Mouse (Mus musculus): Measurements from ENCODE around the gene Ppfibp2. TPM values are rescaled to one million over a fixed set of nuclear protein-coding genes. Genes with fewer than 3 reads are reported as not detected.

Ppfibp2 gene
- polyA plus RNA-seq, 1 experiment from 2014 or later: 4.2 TPM

- H3K4me3 ChIP-seq (ENCODE audit: low read depth, low read length): no peak overlapping the region
- H3K9me3 ChIP-seq (ENCODE audit: control insufficient read depth, low read length): no peaks in the 10 kb centered on the region
- no peaks in the 10 kb centered on the region for H3K27me3 ChIP-seq (ENCODE audit: control insufficient read depth, insufficient read depth, low read length)
- no peaks in the 10 kb centered on the region for H3K36me3 ChIP-seq (ENCODE audit: control insufficient read depth, insufficient read depth, low read length)
- no peaks in the 10 kb centered on the region for H3K4me1 ChIP-seq (replicated peaks; ENCODE audit: control insufficient read depth, insufficient read depth, low read length)
- no peak overlapping the region for H3K9ac ChIP-seq (ENCODE audit: low read length)
- DNase-seq (ENCODE audit: low spot score) (no peak), ATAC-seq (replicated peaks; ENCODE audit: low FRiP score) (no peak)
- no peak overlapping the region for H3K27ac ChIP-seq (ENCODE audit: low read depth, low read length)
- WGBS: 79% methylated on average over 4 of the region's 4 CpGs
- no peak overlapping the region for H3K4me2 ChIP-seq (ENCODE audit: low read depth, low read length, severe bottlenecking)
Measured at GRCm38 (mm10) chr7:107568971-107569370, 26.0 kb upstream of the Ppfibp2 start.

- Histone ChIP-seq H3K9ac (ENCODE audit: low read length) (no peak overlapping the region), H3K4me2 (ENCODE audit: low read depth, low read length, severe bottlenecking) (no peak overlapping the region), H3K36me3 (ENCODE audit: control insufficient read depth, insufficient read depth, low read length) (no peaks in the 10 kb centered on the region), H3K4me3 (ENCODE audit: low read depth, low read length) (no peak overlapping the region), H3K27ac (ENCODE audit: low read depth, low read length) (no peak overlapping the region), H3K9me3 (ENCODE audit: control insufficient read depth, low read length) (no peaks in the 10 kb centered on the region), H3K27me3 (ENCODE audit: control insufficient read depth, insufficient read depth, low read length) (no peaks in the 10 kb centered on the region), H3K4me1 (replicated peaks; ENCODE audit: control insufficient read depth, insufficient read depth, low read length) (no peaks in the 10 kb centered on the region)
- WGBS: 68% methylated on average over 2 of the region's 2 CpGs
- DNase-seq (ENCODE audit: low spot score) (no peak), ATAC-seq (replicated peaks; ENCODE audit: low FRiP score) (no peak)
Measured at GRCm38 (mm10) chr7:107573856-107574255, 21.2 kb upstream of the Ppfibp2 start.

DNA sequence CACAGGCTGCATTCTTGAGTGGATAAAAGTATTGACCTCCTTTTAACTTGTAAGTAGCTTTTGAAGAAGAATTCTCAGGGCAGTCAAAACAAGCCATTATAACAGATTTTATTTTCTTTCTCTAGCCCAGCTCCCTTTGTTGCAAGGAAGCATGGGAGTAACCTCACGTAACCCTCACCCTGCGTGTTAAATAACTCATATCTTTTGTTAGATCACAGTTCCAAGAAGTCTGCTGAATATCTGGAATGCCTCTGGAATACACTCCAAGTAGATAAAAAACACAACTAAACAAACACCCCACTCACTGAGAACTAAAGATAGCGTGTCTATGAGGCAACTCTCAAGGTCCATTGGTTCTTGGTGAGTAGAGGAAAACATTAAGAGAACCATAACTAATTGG, 20.7 kb upstream of the Ppfibp2 start:
- no peak overlapping the region for H3K4me2 ChIP-seq (ENCODE audit: low read depth, low read length, severe bottlenecking)
- no peaks in the 10 kb centered on the region for H3K4me1 ChIP-seq (replicated peaks; ENCODE audit: control insufficient read depth, insufficient read depth, low read length)
- 62% methylated on average over 3 of the region's 3 CpGs for WGBS
- H3K4me3 ChIP-seq (ENCODE audit: low read depth, low read length): no peak overlapping the region
- ATAC-seq (replicated peaks; ENCODE audit: low FRiP score) (no peak), DNase-seq (ENCODE audit: low spot score) (no peak)
- no peaks in the 10 kb centered on the region for H3K27me3 ChIP-seq (ENCODE audit: control insufficient read depth, insufficient read depth, low read length)
- no peak overlapping the region for H3K9ac ChIP-seq (ENCODE audit: low read length)
- H3K9me3 ChIP-seq (ENCODE audit: control insufficient read depth, low read length): no peaks in the 10 kb centered on the region
- H3K36me3 ChIP-seq (ENCODE audit: control insufficient read depth, insufficient read depth, low read length): no peaks in the 10 kb centered on the region
- no peak overlapping the region for H3K27ac ChIP-seq (ENCODE audit: low read depth, low read length)

DNA sequence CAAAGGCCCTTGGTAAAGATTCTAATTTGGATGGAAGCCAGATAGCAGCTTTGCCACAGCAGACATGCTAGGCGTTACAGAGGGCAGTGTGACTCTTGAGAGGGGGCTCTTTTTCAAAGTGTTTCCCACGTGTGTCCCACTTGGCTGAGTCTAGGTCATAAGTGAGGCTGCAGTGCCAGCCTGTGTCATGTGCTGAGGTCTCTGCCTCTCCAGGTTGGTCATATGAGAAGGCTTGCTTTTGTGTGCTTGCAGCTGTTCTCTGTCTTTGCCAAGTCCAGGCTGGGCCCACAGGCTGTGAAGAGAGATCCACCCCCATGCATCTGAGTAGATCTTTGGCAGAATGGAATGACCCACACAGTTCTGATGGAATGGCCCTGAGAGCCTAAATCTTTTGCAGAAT, 2.4 kb upstream of the Ppfibp2 start:
- H3K9me3 ChIP-seq (ENCODE audit: control insufficient read depth, low read length): no peaks in the 10 kb centered on the region
- no peak overlapping the region for H3K4me2 ChIP-seq (ENCODE audit: low read depth, low read length, severe bottlenecking)
- ATAC-seq (replicated peaks; ENCODE audit: low FRiP score) (no peak), DNase-seq (ENCODE audit: low spot score) (no peak)
- no peak overlapping the region for H3K4me3 ChIP-seq (ENCODE audit: low read depth, low read length)
- 53% methylated on average over 2 of the region's 2 CpGs for WGBS
- no peak overlapping the region for H3K27ac ChIP-seq (ENCODE audit: low read depth, low read length)
- no peak overlapping the region for H3K9ac ChIP-seq (ENCODE audit: low read length)
- no peaks in the 10 kb centered on the region; the same call in 1 of the 2 replicates for H3K27me3 ChIP-seq (ENCODE audit: control insufficient read depth, insufficient read depth, low read length)
- peaks cover 2% of the 10 kb centered on the region; the same call in 1 of the 2 replicates for H3K4me1 ChIP-seq (replicated peaks; ENCODE audit: control insufficient read depth, insufficient read depth, low read length)
- no peaks in the 10 kb centered on the region for H3K36me3 ChIP-seq (ENCODE audit: control insufficient read depth, insufficient read depth, low read length)

DNA sequence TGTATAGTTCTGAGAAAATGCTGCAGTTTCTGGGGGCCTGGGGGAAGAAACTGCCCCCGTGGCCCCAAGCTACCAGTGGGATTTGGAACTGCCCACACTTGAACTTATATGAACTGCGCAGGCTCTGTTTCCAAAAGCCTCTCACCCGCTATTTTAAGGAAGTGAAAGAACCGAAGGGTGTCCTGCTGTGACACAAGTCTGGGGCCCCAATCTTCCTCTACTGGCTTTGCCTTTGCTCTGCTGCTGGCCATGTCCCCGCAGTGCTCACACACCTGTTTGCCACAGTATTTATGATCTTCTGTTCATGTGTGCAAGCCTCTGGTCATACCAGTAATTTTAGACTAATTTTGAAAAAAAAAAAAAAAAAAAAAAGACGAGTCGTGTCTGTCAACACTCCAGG, 1.1 kb upstream of the Ppfibp2 start:
- Histone ChIP-seq H3K4me1 (replicated peaks; ENCODE audit: control insufficient read depth, insufficient read depth, low read length) (peaks cover 2% of the 10 kb centered on the region; the same call in 1 of the 2 replicates), H3K9me3 (ENCODE audit: control insufficient read depth, low read length) (no peaks in the 10 kb centered on the region), H3K4me2 (ENCODE audit: low read depth, low read length, severe bottlenecking) (peak overlapping the region; percentile 77; the same call in 1 of the 2 replicates), H3K36me3 (ENCODE audit: control insufficient read depth, insufficient read depth, low read length) (no peaks in the 10 kb centered on the region), H3K4me3 (ENCODE audit: low read depth, low read length) (no peak overlapping the region), H3K27me3 (ENCODE audit: control insufficient read depth, insufficient read depth, low read length) (no peaks in the 10 kb centered on the region; the same call in 1 of the 2 replicates), H3K9ac (ENCODE audit: low read length) (no peak overlapping the region; the same call in 1 of the 2 replicates), H3K27ac (ENCODE audit: low read depth, low read length) (no peak overlapping the region)
- no peak for ATAC-seq (replicated peaks; ENCODE audit: low FRiP score)
- no peak for DNase-seq (ENCODE audit: low spot score)
- 30% methylated on average over 7 of the region's 7 CpGs for WGBS

GRCm38 (mm10) chr7:107594325-107594856, 616 bp upstream of the Ppfibp2 start:
- DNase-seq (ENCODE audit: low spot score) (peak; percentile 71), ATAC-seq (replicated peaks; ENCODE audit: low FRiP score) (peak; percentile 79)
- Histone ChIP-seq H3K27me3 (ENCODE audit: control insufficient read depth, insufficient read depth, low read length) (no peaks in the 10 kb centered on the region; the same call in 1 of the 2 replicates), H3K9ac (ENCODE audit: low read length) (peak overlapping the region; percentile 43), H3K4me2 (ENCODE audit: low read depth, low read length, severe bottlenecking) (peak overlapping the region; percentile 77), H3K4me3 (ENCODE audit: low read depth, low read length) (peak overlapping the region; percentile 46), H3K9me3 (ENCODE audit: control insufficient read depth, low read length) (no peaks in the 10 kb centered on the region), H3K4me1 (replicated peaks; ENCODE audit: control insufficient read depth, insufficient read depth, low read length) (peaks cover 2% of the 10 kb centered on the region; the same call in 1 of the 2 replicates), H3K36me3 (ENCODE audit: control insufficient read depth, insufficient read depth, low read length) (no peaks in the 10 kb centered on the region), H3K27ac (ENCODE audit: low read depth, low read length) (no peak overlapping the region)
- 2% methylated on average over 16 of the region's 16 CpGs for WGBS

- WGBS: 13% methylated on average over 13 of the region's 13 CpGs
Measured at GRCm38 (mm10) chr7:107595426-107595825, 419 bp downstream of the Ppfibp2 start.

DNA sequence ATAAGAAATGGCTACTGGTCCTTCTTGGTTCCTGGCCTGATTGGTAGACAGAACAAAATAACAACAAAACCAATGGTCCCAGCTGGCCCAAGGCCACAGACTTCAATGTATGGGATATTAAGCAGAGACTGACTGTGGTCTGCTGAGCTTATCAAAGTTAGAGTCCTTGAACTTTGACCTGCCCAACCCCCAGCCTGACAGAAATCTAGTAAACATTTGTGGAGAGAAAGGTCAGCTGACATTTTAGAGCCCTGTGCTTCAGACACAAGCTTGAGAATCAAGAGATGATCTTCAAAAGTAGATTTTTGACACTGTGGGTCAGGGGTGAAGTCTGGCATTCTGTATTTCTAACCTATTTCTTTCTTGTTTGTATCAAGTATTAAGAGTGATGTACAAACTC, 1.7 kb downstream of the Ppfibp2 start:
- H3K4me3 ChIP-seq (ENCODE audit: low read depth, low read length): no peak overlapping the region
- no peaks in the 10 kb centered on the region for H3K9me3 ChIP-seq (ENCODE audit: control insufficient read depth, low read length)
- H3K9ac ChIP-seq (ENCODE audit: low read length): no peak overlapping the region
- no peaks in the 10 kb centered on the region for H3K36me3 ChIP-seq (ENCODE audit: control insufficient read depth, insufficient read depth, low read length)
- H3K27ac ChIP-seq (ENCODE audit: low read depth, low read length): no peak overlapping the region
- ATAC-seq (replicated peaks; ENCODE audit: low FRiP score): no peak
- no peak for DNase-seq (ENCODE audit: low spot score)
- H3K27me3 ChIP-seq (ENCODE audit: control insufficient read depth, insufficient read depth, low read length): no peaks in the 10 kb centered on the region; the same call in 1 of the 2 replicates
- peaks cover 2% of the 10 kb centered on the region; the same call in 1 of the 2 replicates for H3K4me1 ChIP-seq (replicated peaks; ENCODE audit: control insufficient read depth, insufficient read depth, low read length)
- no peak overlapping the region for H3K4me2 ChIP-seq (ENCODE audit: low read depth, low read length, severe bottlenecking)

More at GRCm38 (mm10) chr7:107595426-107595825, 419 bp downstream of the Ppfibp2 start:
- H3K9ac ChIP-seq (ENCODE audit: low read length): no peak overlapping the region
- H3K27me3 ChIP-seq (ENCODE audit: control insufficient read depth, insufficient read depth, low read length): no peaks in the 10 kb centered on the region; the same call in 1 of the 2 replicates
- ATAC-seq (replicated peaks; ENCODE audit: low FRiP score) (no peak), DNase-seq (ENCODE audit: low spot score) (no peak)
- no peak overlapping the region for H3K27ac ChIP-seq (ENCODE audit: low read depth, low read length)
- H3K4me2 ChIP-seq (ENCODE audit: low read depth, low read length, severe bottlenecking): peak overlapping the region; percentile 77
- no peaks in the 10 kb centered on the region for H3K36me3 ChIP-seq (ENCODE audit: control insufficient read depth, insufficient read depth, low read length)
- peaks cover 2% of the 10 kb centered on the region; the same call in 1 of the 2 replicates for H3K4me1 ChIP-seq (replicated peaks; ENCODE audit: control insufficient read depth, insufficient read depth, low read length)
- H3K9me3 ChIP-seq (ENCODE audit: control insufficient read depth, low read length): no peaks in the 10 kb centered on the region
- H3K4me3 ChIP-seq (ENCODE audit: low read depth, low read length): peak overlapping the region; percentile 46

DNA sequence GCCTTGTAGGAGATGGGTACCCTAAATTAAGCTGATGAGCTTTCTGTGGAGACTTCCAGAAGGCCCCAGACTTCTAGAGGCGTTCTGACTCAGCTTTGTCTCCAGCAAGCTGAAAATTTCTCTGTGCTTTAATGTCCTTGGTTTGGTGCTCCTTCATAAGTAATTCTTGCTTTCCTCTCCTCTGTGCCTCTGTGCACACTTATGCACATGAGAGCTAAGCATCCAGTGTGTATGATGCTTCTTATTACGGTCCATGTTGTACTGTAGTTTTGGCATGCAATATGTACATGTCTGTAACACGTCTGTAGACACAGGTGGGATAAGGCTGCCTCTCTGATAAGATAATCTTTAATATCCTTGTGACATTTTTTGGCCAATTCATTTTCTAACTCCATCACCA, 2.9 kb downstream of the Ppfibp2 start:
- 90% methylated on average over 3 of the region's 3 CpGs for WGBS

More for the DNA sequence above, 2.9 kb downstream of the Ppfibp2 start:
- H3K27me3 ChIP-seq (ENCODE audit: control insufficient read depth, insufficient read depth, low read length): no peaks in the 10 kb centered on the region; the same call in 1 of the 2 replicates
- ATAC-seq (replicated peaks; ENCODE audit: low FRiP score): no peak
- H3K4me1 ChIP-seq (replicated peaks; ENCODE audit: control insufficient read depth, insufficient read depth, low read length): peaks cover 2% of the 10 kb centered on the region; the same call in 1 of the 2 replicates
- DNase-seq (ENCODE audit: low spot score): no peak
- no peaks in the 10 kb centered on the region for H3K9me3 ChIP-seq (ENCODE audit: control insufficient read depth, low read length)
- H3K9ac ChIP-seq (ENCODE audit: low read length): no peak overlapping the region
- H3K36me3 ChIP-seq (ENCODE audit: control insufficient read depth, insufficient read depth, low read length): no peaks in the 10 kb centered on the region
- H3K4me2 ChIP-seq (ENCODE audit: low read depth, low read length, severe bottlenecking): no peak overlapping the region
- H3K4me3 ChIP-seq (ENCODE audit: low read depth, low read length): no peak overlapping the region
- H3K27ac ChIP-seq (ENCODE audit: low read depth, low read length): no peak overlapping the region
